Mouse (Mus musculus) fat pad, adult 2 months (tissue): ENCODE results near the gene Bglap2.
A peak's percentile ranks its signal among the peaks of the same experiment; 100 is the strongest.
"Not testable (repeated sequence)": the region's sequence is repeated elsewhere in the genome, so short reads cannot be mapped to it uniquely, and the experiment has no call there.

Experiments used
- DNase-seq: peaks from one replicate; pipeline ENCODE4 v3.0.0-alpha.2; 2011; ENCODE audit warnings: low read depth, low spot score; ENCODE audit errors: extremely low read depth

The Bglap2 gene

GRCm38 (mm10) chr3:88378599-88378998, at the start of gene Bglap2:
TSS of gene Bglap2 (minus strand) at chr3:88378699.
- not testable (repeated sequence) for DNase-seq

- DNase-seq = no peak
Measured at GRCm38 (mm10) chr3:88427342-88427905, 48.9 kb upstream of the Bglap2 start.

GRCm38 (mm10) chr3:88425708-88426420, 47.4 kb upstream of the Bglap2 start:
- DNase-seq = no peak

- no peak for DNase-seq
Measured at GRCm38 (mm10) chr3:88425330-88425689, 46.8 kb upstream of the Bglap2 start.

- DNase-seq = peak; percentile 91
Measured at GRCm38 (mm10) chr3:88424605-88425329, 46.3 kb upstream of the Bglap2 start, which contains the start of gene Slc25a44. TSS of gene Slc25a44 (minus strand) at chr3:88425139.

- no peak for DNase-seq
Measured at GRCm38 (mm10) chr3:88422020-88422720, 43.7 kb upstream of the Bglap2 start.

- no peak for DNase-seq
Measured at GRCm38 (mm10) chr3:88420771-88421170, 42.3 kb upstream of the Bglap2 start.

GRCm38 (mm10) chr3:88418016-88418415, 39.5 kb upstream of the Bglap2 start:
- no peak for DNase-seq

GRCm38 (mm10) chr3:88415668-88416067, 37.2 kb upstream of the Bglap2 start:
- DNase-seq = no peak

GRCm38 (mm10) chr3:88412636-88413035, 34.1 kb upstream of the Bglap2 start:
- DNase-seq = no peak

GRCm38 (mm10) chr3:88411681-88412080, 33.2 kb upstream of the Bglap2 start:
- DNase-seq = no peak

- no peak for DNase-seq
Measured at GRCm38 (mm10) chr3:88410645-88411031, 32.1 kb upstream of the Bglap2 start.

GRCm38 (mm10) chr3:88409741-88410644, 31.5 kb upstream of the Bglap2 start, which contains the start of gene Pmf1:
TSS of gene Pmf1 (minus strand) at chr3:88410331.
- DNase-seq = peak; percentile 61

GRCm38 (mm10) chr3:88408953-88409352, 30.5 kb upstream of the Bglap2 start:
- DNase-seq = no peak

- DNase-seq = no peak
Measured at GRCm38 (mm10) chr3:88407529-88407928, 29.0 kb upstream of the Bglap2 start.

- DNase-seq = peak; percentile 28
Measured at GRCm38 (mm10) chr3:88407090-88407489, 28.6 kb upstream of the Bglap2 start.

- DNase-seq = no peak
Measured at GRCm38 (mm10) chr3:88403522-88404230, 25.2 kb upstream of the Bglap2 start.

- no peak for DNase-seq
Measured at GRCm38 (mm10) chr3:88398666-88399065, 20.2 kb upstream of the Bglap2 start.

GRCm38 (mm10) chr3:88395742-88396141, 17.2 kb upstream of the Bglap2 start:
- DNase-seq = no peak

GRCm38 (mm10) chr3:88395288-88395687, 16.8 kb upstream of the Bglap2 start:
- DNase-seq = no peak
